Mouse (Mus musculus): ENCODE results near the gene Slc34a3. TPM values are rescaled to one million over a fixed set of nuclear protein-coding genes. Genes with fewer than 3 reads are reported as not detected.
A peak's percentile ranks its signal among the peaks of the same experiment; 100 is the strongest.

Gene Slc34a3
- polyA plus RNA-seq, 1 experiment, result not detected

- H3K4me1 ChIP-seq (ENCODE audit: control insufficient read depth, insufficient read depth, low read length), result no peaks in the 10 kb centered on the region
- no peak for TF ChIP-seq CTCF (IDR thresholded peaks at IDR 0.05; ENCODE audit: control insufficient read depth, insufficient read depth, low read length)
- no peak for TF ChIP-seq POLR2A (IDR thresholded peaks at IDR 0.05; ENCODE audit: borderline replicate concordance, control insufficient read depth, low read depth, low read length)
- no peak overlapping the region for H3K27ac ChIP-seq (ENCODE audit: control insufficient read depth, insufficient read depth, low read depth, low read length, poor library complexity)
- H3K4me3 ChIP-seq (replicated peaks; ENCODE audit: control insufficient read depth, low read depth, low read length), result no peak overlapping the region
- WGBS, result 91% methylated on average over 2 of the region's 2 CpGs
These were observed 33.5 kb downstream of the Slc34a3 start for GRCm38 (mm10) chr2:25200631-25201030.

GRCm38 (mm10) chr2:25197946-25198345, 36.2 kb downstream of the Slc34a3 start:
- H3K4me3 ChIP-seq (replicated peaks; ENCODE audit: control insufficient read depth, low read depth, low read length), result no peak overlapping the region
- no peak overlapping the region for H3K27ac ChIP-seq (ENCODE audit: control insufficient read depth, insufficient read depth, low read depth, low read length, poor library complexity)
- no peak for TF ChIP-seq POLR2A (IDR thresholded peaks at IDR 0.05; ENCODE audit: borderline replicate concordance, control insufficient read depth, low read depth, low read length)
- TF ChIP-seq CTCF (IDR thresholded peaks at IDR 0.05; ENCODE audit: control insufficient read depth, insufficient read depth, low read length), result no peak
- H3K4me1 ChIP-seq (ENCODE audit: control insufficient read depth, insufficient read depth, low read length), result peaks cover 14% of the 10 kb centered on the region

GRCm38 (mm10) chr2:25197191-25197590, 37.0 kb downstream of the Slc34a3 start:
- H3K4me1 ChIP-seq (ENCODE audit: control insufficient read depth, insufficient read depth, low read length), result peaks cover 14% of the 10 kb centered on the region
- WGBS, result 16% methylated on average over 2 of the region's 2 CpGs

GRCm38 (mm10) chr2:25196172-25196954, 37.8 kb downstream of the Slc34a3 start, which contains the start of gene Tor4a:
Gene Tor4a (minus strand): TSS chr2:25196886.
- Histone ChIP-seq H3K27ac (ENCODE audit: control insufficient read depth, insufficient read depth, low read depth, low read length, poor library complexity) (peak within 1 kb of the TSS; percentile 93), H3K4me3 (replicated peaks; ENCODE audit: control insufficient read depth, low read depth, low read length) (peak within 1 kb of the TSS; percentile 86), H3K4me1 (ENCODE audit: control insufficient read depth, insufficient read depth, low read length) (peaks cover 14% of the 10 kb centered on the region)
- peak; percentile 57; the same call in 1 of the 2 replicates for TF ChIP-seq POLR2A (IDR thresholded peaks at IDR 0.05; ENCODE audit: borderline replicate concordance, control insufficient read depth, low read depth, low read length)
- TF ChIP-seq CTCF (IDR thresholded peaks at IDR 0.05; ENCODE audit: control insufficient read depth, insufficient read depth, low read length), result no peak; the same call in 1 of the 2 replicates
- WGBS, result 2% methylated on average over 8 of the region's 8 CpGs

More at GRCm38 (mm10) chr2:25197191-25197590, 37.0 kb downstream of the Slc34a3 start:
- no peak for TF ChIP-seq CTCF (IDR thresholded peaks at IDR 0.05; ENCODE audit: control insufficient read depth, insufficient read depth, low read length)
- TF ChIP-seq POLR2A (IDR thresholded peaks at IDR 0.05; ENCODE audit: borderline replicate concordance, control insufficient read depth, low read depth, low read length), result no peak
- Histone ChIP-seq H3K27ac (ENCODE audit: control insufficient read depth, insufficient read depth, low read depth, low read length, poor library complexity) (peak overlapping the region; percentile 93), H3K4me3 (replicated peaks; ENCODE audit: control insufficient read depth, low read depth, low read length) (peak overlapping the region; percentile 86)

- WGBS, result 2% methylated on average over 55 of the region's 55 CpGs
- Histone ChIP-seq H3K4me3 (replicated peaks; ENCODE audit: control insufficient read depth, low read depth, low read length) (peak overlapping the region; percentile 86), H3K27ac (ENCODE audit: control insufficient read depth, insufficient read depth, low read depth, low read length, poor library complexity) (peak overlapping the region; percentile 93), H3K4me1 (ENCODE audit: control insufficient read depth, insufficient read depth, low read length) (peaks cover 14% of the 10 kb centered on the region)
- peak; percentile 67; the same call in 1 of the 2 replicates for TF ChIP-seq POLR2A (IDR thresholded peaks at IDR 0.05; ENCODE audit: borderline replicate concordance, control insufficient read depth, low read depth, low read length)
- TF ChIP-seq CTCF (IDR thresholded peaks at IDR 0.05; ENCODE audit: control insufficient read depth, insufficient read depth, low read length), result no peak
These were observed 38.7 kb downstream of the Slc34a3 start for GRCm38 (mm10) chr2:25195211-25196156.

- H3K4me3 ChIP-seq (replicated peaks; ENCODE audit: control insufficient read depth, low read depth, low read length), result peak overlapping the region; percentile 86
- peak overlapping the region; percentile 93 for H3K27ac ChIP-seq (ENCODE audit: control insufficient read depth, insufficient read depth, low read depth, low read length, poor library complexity)
- TF ChIP-seq CTCF (IDR thresholded peaks at IDR 0.05; ENCODE audit: control insufficient read depth, insufficient read depth, low read length), result no peak
- WGBS, result 9% methylated on average over 17 of the region's 17 CpGs
- peaks cover 14% of the 10 kb centered on the region for H3K4me1 ChIP-seq (ENCODE audit: control insufficient read depth, insufficient read depth, low read length)
These were observed 39.5 kb downstream of the Slc34a3 start for GRCm38 (mm10) chr2:25194486-25195171.

- WGBS, result 18% methylated on average over 5 of the region's 5 CpGs
- peak overlapping the region; percentile 93 for H3K27ac ChIP-seq (ENCODE audit: control insufficient read depth, insufficient read depth, low read depth, low read length, poor library complexity)
These were observed 40.2 kb downstream of the Slc34a3 start for GRCm38 (mm10) chr2:25194006-25194405.

More at GRCm38 (mm10) chr2:25194006-25194405, 40.2 kb downstream of the Slc34a3 start:
- peaks cover 14% of the 10 kb centered on the region for H3K4me1 ChIP-seq (ENCODE audit: control insufficient read depth, insufficient read depth, low read length)
- TF ChIP-seq CTCF (IDR thresholded peaks at IDR 0.05; ENCODE audit: control insufficient read depth, insufficient read depth, low read length) (no peak), POLR2A (IDR thresholded peaks at IDR 0.05; ENCODE audit: borderline replicate concordance, control insufficient read depth, low read depth, low read length) (no peak)
- peak overlapping the region; percentile 86 for H3K4me3 ChIP-seq (replicated peaks; ENCODE audit: control insufficient read depth, low read depth, low read length)

Data from bone marrow, adult 2 months (tissue).